Mouse (Mus musculus) midbrain, embryonic 11.5 days (tissue): ENCODE data around the gene Zc3h12c. TPM values are rescaled to one million over a fixed set of nuclear protein-coding genes. Genes with fewer than 3 reads are reported as not detected.

Experiments used
- microRNA-seq: library from miRNA; unstranded; fragments of <30 nt; microRNA quantifications from one replicate; pipeline ENCODE4, GENCODE M21; 2017
- polyA plus RNA-seq: library from polyadenylated mRNA; unstranded; fragments of >200 nt; fragmentation: Nextera tagmentation; extraction: Ambion mirVana; gene quantifications from 2 replicates; pipeline ENCODE4 v1.2.1, GENCODE M21; 2014

The Zc3h12c gene
- polyA plus RNA-seq, 1 experiment from 2014 or later: 17.2 TPM

Small RNA genes within 50 kb of the gene (microRNA-seq; reads per million reads assigned to microRNA genes)
- not detected for gene Gm27686
- not detected for gene Mir6244

Other genes with a start within 250 kb of the Zc3h12c start
- gene Fdx1, start 205.0 kb downstream of the Zc3h12c start, polyA plus RNA-seq: 46.7 and 51.6 TPM in 2 replicates
- 218 and 255 TPM in 2 replicates for gene Rdx, start 121.4 kb downstream of the Zc3h12c start, polyA plus RNA-seq